Mouse (Mus musculus) yolk sac, embryonic 10.5 days (tissue): ENCODE measurements around the gene Chchd6.
A peak's percentile ranks its signal among the peaks of the same experiment; 100 is the strongest.

Experiments used
- DNase-seq: peaks from one replicate; pipeline ENCODE4 v3.0.0-alpha.2; 2017; ENCODE audit warnings: low spot score

The Chchd6 gene

GRCm38 (mm10) chr6:89359771-89360708 lies 235.4 kb downstream of the Chchd6 start:
- DNase-seq, result no peak

- DNase-seq, result no peak
Measured at GRCm38 (mm10) chr6:89359192-89359591, 236.3 kb downstream of the Chchd6 start.

GRCm38 (mm10) chr6:89355661-89356060 lies 239.8 kb downstream of the Chchd6 start:
- no peak for DNase-seq

GRCm38 (mm10) chr6:89354726-89355125 lies 240.7 kb downstream of the Chchd6 start:
- no peak for DNase-seq

- no peak for DNase-seq
Measured at GRCm38 (mm10) chr6:89354076-89354475, 241.4 kb downstream of the Chchd6 start.

- DNase-seq, result no peak
Measured at GRCm38 (mm10) chr6:89353101-89353500, 242.4 kb downstream of the Chchd6 start.

GRCm38 (mm10) chr6:89351441-89352137 lies 243.9 kb downstream of the Chchd6 start:
- peak; percentile 40 for DNase-seq

- DNase-seq, result no peak
Measured at GRCm38 (mm10) chr6:89350520-89350919, 244.9 kb downstream of the Chchd6 start.

GRCm38 (mm10) chr6:89350037-89350515 lies 245.4 kb downstream of the Chchd6 start:
- no peak for DNase-seq

- DNase-seq, result no peak
Measured at GRCm38 (mm10) chr6:89348363-89348762, 247.1 kb downstream of the Chchd6 start.

GRCm38 (mm10) chr6:89347792-89348191 lies 247.7 kb downstream of the Chchd6 start:
- no peak for DNase-seq

- DNase-seq, result peak; percentile 34
Measured at GRCm38 (mm10) chr6:89345855-89346254, 249.6 kb downstream of the Chchd6 start.

GRCm38 (mm10) chr6:89345486-89345785 lies 250.0 kb downstream of the Chchd6 start:
- DNase-seq, result peak; percentile 18

GRCm38 (mm10) chr6:89344613-89345485 lies 250.6 kb downstream of the Chchd6 start:
- DNase-seq, result peak; percentile 90

- no peak for DNase-seq
Measured at GRCm38 (mm10) chr6:89341981-89342380, 253.5 kb downstream of the Chchd6 start.

- no peak for DNase-seq
Measured at GRCm38 (mm10) chr6:89339447-89339846, 256.0 kb downstream of the Chchd6 start.

GRCm38 (mm10) chr6:89338733-89339132 lies 256.7 kb downstream of the Chchd6 start:
- DNase-seq, result no peak

GRCm38 (mm10) chr6:89337574-89337973 lies 257.9 kb downstream of the Chchd6 start:
- no peak for DNase-seq

GRCm38 (mm10) chr6:89333964-89334702 lies 261.3 kb downstream of the Chchd6 start:
- no peak for DNase-seq
